Mouse (Mus musculus): ENCODE data around the gene Kcnmb2. TPM values are rescaled to one million over a fixed set of nuclear protein-coding genes. Genes with fewer than 3 reads are reported as not detected.

Kcnmb2 gene
- 0.13 and 0.17 TPM in 2 replicates for polyA plus RNA-seq (2015; fragmentation: Nextera tagmentation; extraction: Ambion mirVana)

DNA sequence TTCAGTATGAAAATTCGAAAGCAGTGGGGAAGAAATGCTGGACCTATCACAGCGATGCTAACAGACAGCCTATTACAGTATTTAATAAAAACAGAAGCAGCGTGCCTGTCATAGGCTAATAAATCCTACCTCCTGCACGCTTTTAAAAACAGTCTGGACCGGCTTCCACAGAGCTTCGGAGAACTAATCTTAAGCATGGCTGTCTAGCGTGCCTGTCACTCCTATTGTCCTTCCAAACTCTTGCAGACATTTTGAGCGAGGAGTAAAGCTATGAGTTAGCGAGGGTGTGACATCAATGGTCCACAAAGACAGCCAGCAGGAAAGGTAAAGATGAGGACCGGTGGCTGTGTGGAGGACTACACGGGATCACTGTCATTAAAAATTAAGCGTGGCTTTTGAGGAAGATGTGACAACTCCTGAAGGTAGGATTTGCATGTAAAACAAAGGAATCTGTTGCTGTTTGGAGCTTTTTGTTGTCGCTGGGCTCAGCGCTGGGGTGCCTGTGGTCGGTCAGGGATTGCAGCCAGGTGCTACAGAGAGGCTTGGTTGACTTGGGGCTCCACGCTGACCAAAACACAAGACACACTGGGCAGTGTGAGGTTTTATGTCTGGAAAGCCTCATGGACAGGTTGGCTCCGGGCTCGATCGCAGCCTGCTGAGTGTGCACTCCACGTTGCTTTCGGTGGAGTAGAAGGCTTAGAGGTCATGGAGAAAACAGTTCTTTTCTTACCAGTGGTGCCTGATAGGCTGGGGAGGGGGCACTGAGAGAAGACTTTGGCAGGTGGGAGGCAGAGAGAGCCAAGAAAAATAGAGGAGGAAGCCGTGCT is at the start of gene Kcnmb2:
Gene Kcnmb2, plus strand, starts transcription at position 4 of the 827 bp plus-strand sequence.
- peaks cover 19% of the 10 kb centered on the region; the same call in 1 of the 2 replicates for H3K27me3 ChIP-seq
- no peak within 1 kb of the TSS for H3K4me3 ChIP-seq (replicated peaks)
- 3% methylated on average over 22 of the region's 22 CpGs for WGBS (ENCODE audit: insufficient replicate concordance)
- no peaks in the 10 kb centered on the region for H3K36me3 ChIP-seq (replicated peaks)
- no peak within 1 kb of the TSS for H3K27ac ChIP-seq (replicated peaks)
- H3K4me2 ChIP-seq = peak within 1 kb of the TSS; percentile 25
- ATAC-seq (ENCODE audit: insufficient read depth) = no peak
- no peaks in the 10 kb centered on the region for H3K9me3 ChIP-seq (replicated peaks)
- no peak within 1 kb of the TSS for H3K9ac ChIP-seq
- no peaks in the 10 kb centered on the region for H3K4me1 ChIP-seq (replicated peaks)

DNA sequence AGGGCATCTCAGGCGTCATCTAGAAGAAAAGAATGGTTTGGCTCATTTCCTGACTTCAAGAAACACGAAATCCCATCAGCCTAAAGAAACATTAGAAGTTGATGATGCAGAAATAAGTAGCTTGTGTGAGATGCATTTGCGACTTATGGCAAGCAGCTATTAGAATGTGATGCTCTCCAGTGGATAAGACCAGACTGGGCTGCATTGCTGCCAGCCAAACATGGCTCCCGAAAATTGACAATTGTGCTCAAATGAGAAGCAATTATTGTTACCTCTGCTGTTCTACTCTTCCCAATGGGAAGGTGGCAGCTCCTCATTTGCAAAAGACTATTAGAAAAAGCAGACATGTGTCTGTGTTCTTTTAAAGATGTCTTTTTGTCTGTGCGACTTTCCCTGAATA is 38.8 kb upstream of the Kcnmb2 start:
- H3K9me3 ChIP-seq (replicated peaks) = no peaks in the 10 kb centered on the region
- H3K36me3 ChIP-seq (replicated peaks) = no peaks in the 10 kb centered on the region
- H3K4me3 ChIP-seq (replicated peaks) = no peak overlapping the region
- H3K9ac ChIP-seq = no peak overlapping the region
- H3K4me1 ChIP-seq (replicated peaks) = no peaks in the 10 kb centered on the region
- no peak overlapping the region for H3K27ac ChIP-seq (replicated peaks)
- ATAC-seq (ENCODE audit: insufficient read depth) = no peak
- H3K4me2 ChIP-seq = no peak overlapping the region
- H3K27me3 ChIP-seq = no peaks in the 10 kb centered on the region
- 66% methylated on average over 5 of the region's 5 CpGs for WGBS (ENCODE audit: insufficient replicate concordance)

DNA sequence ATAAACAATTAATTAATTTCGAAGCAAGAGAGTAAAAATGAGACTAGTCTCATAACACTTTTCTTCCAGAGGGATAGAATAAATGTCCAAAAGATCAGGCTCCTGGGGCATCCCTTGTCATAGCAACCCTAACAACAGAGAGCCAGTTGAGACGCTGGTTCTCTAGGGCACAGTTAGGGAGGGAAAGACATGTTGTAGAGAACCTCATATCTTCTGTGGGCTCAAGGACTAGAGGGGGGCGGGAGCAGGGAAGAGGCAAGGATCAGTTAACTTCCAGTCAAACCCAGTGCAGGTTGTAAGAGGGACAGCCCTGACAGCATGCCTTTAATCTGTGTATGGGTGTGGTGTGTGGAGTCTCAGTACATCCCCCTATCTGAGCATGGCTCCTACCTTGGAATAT is 38.2 kb upstream of the Kcnmb2 start:
- no peaks in the 10 kb centered on the region for H3K27me3 ChIP-seq
- no peaks in the 10 kb centered on the region for H3K36me3 ChIP-seq (replicated peaks)
- H3K4me3 ChIP-seq (replicated peaks) = no peak overlapping the region
- H3K27ac ChIP-seq (replicated peaks) = no peak overlapping the region
- no peaks in the 10 kb centered on the region for H3K4me1 ChIP-seq (replicated peaks)
- H3K4me2 ChIP-seq = no peak overlapping the region
- no peak for ATAC-seq (ENCODE audit: insufficient read depth)
- 50% methylated on average over 3 of the region's 3 CpGs for WGBS (ENCODE audit: insufficient replicate concordance)
- H3K9ac ChIP-seq = no peak overlapping the region
- no peaks in the 10 kb centered on the region for H3K9me3 ChIP-seq (replicated peaks)

DNA sequence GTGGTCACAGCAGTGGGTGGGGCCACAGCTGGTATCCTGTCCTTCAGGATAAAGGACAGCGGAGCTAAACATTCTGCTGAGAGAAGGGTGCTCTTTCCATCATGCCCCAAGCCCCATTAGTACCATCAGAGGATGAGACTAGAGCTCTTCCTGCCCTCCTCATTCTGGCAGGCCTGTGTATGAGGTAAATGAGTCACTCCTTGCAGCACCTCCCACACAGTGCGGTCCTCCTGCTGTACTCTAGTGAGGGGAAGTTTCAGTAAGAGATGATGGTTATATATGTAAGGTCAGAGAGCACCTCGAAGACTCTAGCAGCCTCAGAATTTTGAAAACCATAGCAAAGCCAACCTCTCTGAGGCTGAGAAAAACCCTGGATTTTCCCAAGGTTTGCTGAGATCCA is 30.8 kb upstream of the Kcnmb2 start:
- ATAC-seq (ENCODE audit: insufficient read depth) = no peak
- H3K4me2 ChIP-seq = no peak overlapping the region
- 68% methylated on average over 3 of the region's 3 CpGs for WGBS (ENCODE audit: insufficient replicate concordance)
- H3K27me3 ChIP-seq = no peaks in the 10 kb centered on the region
- no peaks in the 10 kb centered on the region for H3K9me3 ChIP-seq (replicated peaks)
- no peak overlapping the region for H3K27ac ChIP-seq (replicated peaks)
- no peaks in the 10 kb centered on the region for H3K36me3 ChIP-seq (replicated peaks)
- H3K9ac ChIP-seq = no peak overlapping the region
- no peak overlapping the region for H3K4me3 ChIP-seq (replicated peaks)
- H3K4me1 ChIP-seq (replicated peaks) = no peaks in the 10 kb centered on the region

DNA sequence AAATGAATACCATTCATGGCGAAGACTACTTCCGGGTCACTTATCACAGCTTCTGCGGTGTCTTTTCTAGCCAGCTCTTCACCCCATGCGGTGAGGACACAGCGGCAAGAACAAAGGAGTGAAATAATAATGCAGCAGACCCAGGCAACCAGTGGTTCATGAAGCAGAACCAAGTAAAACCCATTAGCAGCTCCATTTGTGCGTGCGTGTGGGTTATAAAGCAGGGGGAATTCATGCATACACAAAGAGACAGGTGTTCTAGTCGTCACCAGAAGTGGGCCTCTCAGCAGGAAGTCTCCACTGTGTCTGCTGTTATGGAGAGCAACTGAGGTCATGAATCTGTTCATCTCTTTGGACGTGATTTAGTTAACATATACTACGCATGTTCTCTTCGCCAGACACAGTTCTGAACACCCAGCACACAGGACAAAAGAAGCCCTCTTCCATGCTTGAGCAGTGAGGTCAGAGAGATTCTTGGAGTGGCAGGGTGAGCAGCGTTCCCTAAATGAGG is 19.6 kb upstream of the Kcnmb2 start:
- Histone ChIP-seq H3K9ac (no peak overlapping the region), H3K4me3 (replicated peaks) (no peak overlapping the region), H3K9me3 (replicated peaks) (no peaks in the 10 kb centered on the region), H3K27me3 (no peaks in the 10 kb centered on the region), H3K4me1 (replicated peaks) (no peaks in the 10 kb centered on the region), H3K4me2 (no peak overlapping the region), H3K36me3 (replicated peaks) (no peaks in the 10 kb centered on the region), H3K27ac (replicated peaks) (no peak overlapping the region)
- 72% methylated on average over 12 of the region's 12 CpGs for WGBS (ENCODE audit: insufficient replicate concordance)
- ATAC-seq (ENCODE audit: insufficient read depth) = no peak

DNA sequence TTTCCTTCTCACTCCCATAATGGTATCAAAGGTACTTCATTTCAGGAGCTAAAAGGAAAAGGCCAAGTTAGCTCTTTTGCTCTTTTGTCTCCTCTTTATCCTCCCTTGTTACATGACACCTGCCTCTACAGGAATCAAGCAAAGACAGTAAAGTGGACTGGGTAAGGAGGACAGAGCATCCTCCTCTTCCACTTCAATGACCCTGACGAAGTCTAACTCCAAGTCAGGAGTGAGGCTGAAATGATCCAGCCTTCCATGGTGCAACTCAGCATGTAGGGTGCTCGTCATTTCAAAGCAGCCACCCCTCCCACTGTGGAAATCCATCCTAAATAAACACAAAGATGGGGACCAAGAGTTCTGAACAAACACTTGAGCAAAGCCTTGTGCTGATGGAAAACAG is 9.7 kb upstream of the Kcnmb2 start:
- Histone ChIP-seq H3K9ac (no peak overlapping the region), H3K4me2 (no peak overlapping the region), H3K36me3 (replicated peaks) (no peaks in the 10 kb centered on the region), H3K27ac (replicated peaks) (no peak overlapping the region), H3K4me1 (replicated peaks) (no peaks in the 10 kb centered on the region), H3K27me3 (no peaks in the 10 kb centered on the region), H3K4me3 (replicated peaks) (no peak overlapping the region), H3K9me3 (replicated peaks) (no peaks in the 10 kb centered on the region)
- ATAC-seq (ENCODE audit: insufficient read depth) = no peak
- 31% methylated on average over 2 of the region's 2 CpGs for WGBS (ENCODE audit: insufficient replicate concordance)

DNA sequence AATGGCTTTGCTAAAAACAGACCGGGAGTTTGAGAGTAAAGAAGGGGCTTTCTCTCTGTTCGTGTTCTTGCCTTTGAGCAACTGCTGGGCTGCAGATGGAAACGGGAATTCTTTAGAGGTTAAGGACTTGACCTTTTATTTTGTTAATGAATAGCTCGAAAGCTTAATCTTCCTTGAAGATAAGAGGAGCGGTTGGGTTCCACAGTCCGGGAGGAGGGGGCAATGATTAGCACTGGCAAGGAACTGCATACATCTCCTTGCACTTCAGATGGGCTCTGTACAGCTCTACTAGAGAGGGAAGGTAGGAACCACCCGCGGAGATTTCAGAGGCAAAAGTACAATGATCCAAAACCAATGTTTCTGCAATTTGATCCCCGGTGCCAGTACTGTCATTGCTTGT is 1.2 kb downstream of the Kcnmb2 start:
- ATAC-seq (ENCODE audit: insufficient read depth) = no peak
- no peaks in the 10 kb centered on the region for H3K4me1 ChIP-seq (replicated peaks)
- peaks cover 19% of the 10 kb centered on the region; the same call in 1 of the 2 replicates for H3K27me3 ChIP-seq
- 9% methylated on average over 9 of the region's 9 CpGs for WGBS (ENCODE audit: insufficient replicate concordance)
- no peak overlapping the region for H3K4me2 ChIP-seq
- no peaks in the 10 kb centered on the region for H3K36me3 ChIP-seq (replicated peaks)
- H3K9ac ChIP-seq = no peak overlapping the region
- no peak overlapping the region for H3K4me3 ChIP-seq (replicated peaks)
- H3K9me3 ChIP-seq (replicated peaks) = no peaks in the 10 kb centered on the region
- no peak overlapping the region for H3K27ac ChIP-seq (replicated peaks)

DNA sequence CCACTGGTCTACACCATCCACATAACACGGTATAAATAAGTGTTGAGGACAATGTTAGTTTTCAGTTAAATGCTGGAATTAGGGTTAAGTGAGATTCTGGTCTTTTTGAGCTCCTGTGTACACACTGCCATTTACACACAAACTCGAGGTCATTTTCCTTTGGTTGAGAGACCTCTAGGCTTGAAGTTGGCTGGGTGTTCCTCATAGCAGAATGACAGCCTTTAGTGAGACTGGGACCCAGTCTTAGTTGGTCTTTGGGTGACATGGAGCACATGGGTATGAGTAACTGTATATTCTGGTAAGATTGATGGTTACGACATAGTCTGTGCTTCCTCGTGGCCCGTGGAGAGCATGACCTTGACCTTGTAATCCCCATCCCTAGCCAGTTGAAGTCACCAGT is 1.8 kb downstream of the Kcnmb2 start:
- H3K27ac ChIP-seq (replicated peaks) = no peak overlapping the region
- 38% methylated on average over 5 of the region's 5 CpGs for WGBS (ENCODE audit: insufficient replicate concordance)
- H3K36me3 ChIP-seq (replicated peaks) = no peaks in the 10 kb centered on the region
- ATAC-seq (ENCODE audit: insufficient read depth) = no peak
- H3K4me2 ChIP-seq = no peak overlapping the region
- no peak overlapping the region for H3K9ac ChIP-seq
- H3K4me1 ChIP-seq (replicated peaks) = no peaks in the 10 kb centered on the region
- H3K4me3 ChIP-seq (replicated peaks) = no peak overlapping the region
- H3K9me3 ChIP-seq (replicated peaks) = no peaks in the 10 kb centered on the region
- peaks cover 19% of the 10 kb centered on the region; the same call in 1 of the 2 replicates for H3K27me3 ChIP-seq

DNA sequence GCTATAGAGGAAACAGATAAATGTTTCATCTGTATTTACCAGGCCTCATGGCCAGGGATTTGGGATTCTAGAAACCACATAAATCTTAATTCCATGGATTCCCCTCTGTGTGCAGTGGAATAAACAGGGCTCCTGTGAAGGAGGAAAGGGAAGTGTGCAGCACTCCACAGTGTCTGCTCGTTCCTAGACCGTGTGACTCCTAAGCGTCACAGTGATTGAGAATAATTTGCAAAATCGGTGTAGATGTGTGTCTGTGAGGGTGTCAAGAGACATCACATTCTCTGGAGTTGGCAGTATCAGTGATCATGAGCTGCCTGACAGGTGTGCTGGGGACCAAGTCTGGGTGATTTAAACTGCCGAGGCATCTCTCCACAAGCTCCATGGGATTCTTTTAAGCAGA is 8.9 kb downstream of the Kcnmb2 start:
- Histone ChIP-seq H3K4me2 (no peak overlapping the region), H3K4me1 (replicated peaks) (no peaks in the 10 kb centered on the region), H3K4me3 (replicated peaks) (no peak overlapping the region), H3K27me3 (no peaks in the 10 kb centered on the region), H3K27ac (replicated peaks) (no peak overlapping the region), H3K9ac (no peak overlapping the region), H3K9me3 (replicated peaks) (no peaks in the 10 kb centered on the region), H3K36me3 (replicated peaks) (no peaks in the 10 kb centered on the region)
- ATAC-seq (ENCODE audit: insufficient read depth) = no peak
- WGBS (ENCODE audit: insufficient replicate concordance) = 56% methylated on average over 5 of the region's 5 CpGs

DNA sequence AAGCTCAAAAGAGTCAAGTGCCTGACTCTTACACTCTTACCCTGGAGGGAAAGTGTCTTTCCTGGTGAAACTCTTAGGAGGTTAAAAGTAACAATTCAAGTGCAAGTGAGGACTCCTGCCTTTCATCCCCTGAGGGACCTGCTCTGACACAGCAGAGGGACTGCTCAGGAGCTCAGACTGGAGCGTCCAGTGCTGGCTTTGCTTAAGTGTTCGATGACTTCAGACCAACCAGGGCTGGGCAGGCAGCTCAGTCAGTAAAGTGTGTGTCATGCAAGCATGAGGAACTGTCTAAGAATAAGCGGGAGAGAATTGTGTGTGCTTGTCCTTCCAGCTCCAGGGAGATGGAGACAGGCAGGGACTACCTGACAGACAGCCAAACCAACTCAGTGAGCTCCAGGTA is 9.4 kb downstream of the Kcnmb2 start:
- no peak for ATAC-seq (ENCODE audit: insufficient read depth)
- no peak overlapping the region for H3K27ac ChIP-seq (replicated peaks)
- no peak overlapping the region for H3K4me3 ChIP-seq (replicated peaks)
- WGBS (ENCODE audit: insufficient replicate concordance) = 43% methylated on average over 3 of the region's 3 CpGs
- H3K36me3 ChIP-seq (replicated peaks) = no peaks in the 10 kb centered on the region
- no peaks in the 10 kb centered on the region for H3K9me3 ChIP-seq (replicated peaks)
- no peak overlapping the region for H3K4me2 ChIP-seq
- H3K4me1 ChIP-seq (replicated peaks) = no peaks in the 10 kb centered on the region
- no peak overlapping the region for H3K9ac ChIP-seq
- no peaks in the 10 kb centered on the region for H3K27me3 ChIP-seq

DNA sequence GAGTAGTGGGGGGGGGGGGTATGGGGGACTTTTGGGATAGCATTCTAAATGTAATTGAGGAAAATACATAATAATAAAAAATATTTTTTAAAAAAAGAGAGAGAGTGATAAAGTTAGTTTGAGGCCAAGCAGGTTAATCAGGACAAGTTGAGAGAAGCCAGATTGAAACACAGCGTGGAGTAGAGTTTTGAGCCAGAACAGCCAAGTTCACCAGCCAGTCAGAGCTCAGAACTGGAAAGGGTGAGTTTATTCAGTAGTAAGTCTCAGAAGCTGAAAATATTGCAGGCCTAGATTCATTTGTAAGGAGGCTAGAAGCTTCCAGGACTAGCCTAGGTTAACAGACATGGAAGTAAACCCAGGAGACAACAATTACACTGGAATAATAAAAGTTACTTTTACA is 26.2 kb downstream of the Kcnmb2 start:
- Histone ChIP-seq H3K36me3 (replicated peaks) (no peaks in the 10 kb centered on the region), H3K4me1 (replicated peaks) (no peaks in the 10 kb centered on the region), H3K27me3 (no peaks in the 10 kb centered on the region), H3K27ac (replicated peaks) (no peak overlapping the region), H3K9me3 (replicated peaks) (no peaks in the 10 kb centered on the region), H3K9ac (no peak overlapping the region), H3K4me3 (replicated peaks) (no peak overlapping the region), H3K4me2 (no peak overlapping the region)
- WGBS (ENCODE audit: insufficient replicate concordance) = 67% methylated on average over 1 of the region's 1 CpGs
- no peak for ATAC-seq (ENCODE audit: insufficient read depth)

DNA sequence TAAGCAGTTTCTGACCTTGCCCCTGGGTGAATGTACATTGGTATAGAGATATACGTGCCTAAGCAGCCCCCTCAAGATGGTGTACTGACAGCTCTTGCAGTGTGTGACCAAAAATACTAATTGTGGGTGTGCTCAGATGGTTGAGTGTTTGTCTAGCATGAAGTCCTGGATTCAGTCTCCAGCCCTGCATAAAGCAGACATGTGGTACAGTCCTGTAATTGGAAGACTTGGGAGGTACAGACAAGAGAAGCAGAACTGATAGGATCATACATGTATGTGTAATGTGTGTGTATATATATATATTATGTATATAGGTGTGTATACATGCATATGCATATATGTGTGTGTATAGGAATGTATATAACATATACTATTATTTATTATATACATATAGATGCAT is 32.4 kb downstream of the Kcnmb2 start:
- H3K9ac ChIP-seq = no peak overlapping the region
- H3K4me2 ChIP-seq = no peak overlapping the region

More for the DNA sequence above, 32.4 kb downstream of the Kcnmb2 start:
- no peaks in the 10 kb centered on the region for H3K9me3 ChIP-seq (replicated peaks)
- H3K4me1 ChIP-seq (replicated peaks) = no peaks in the 10 kb centered on the region
- no peak for ATAC-seq (ENCODE audit: insufficient read depth)
- H3K27ac ChIP-seq (replicated peaks) = no peak overlapping the region
- H3K27me3 ChIP-seq = no peaks in the 10 kb centered on the region
- WGBS (ENCODE audit: insufficient replicate concordance) = 49% methylated on average over 1 of the region's 1 CpGs
- no peaks in the 10 kb centered on the region for H3K36me3 ChIP-seq (replicated peaks)
- H3K4me3 ChIP-seq (replicated peaks) = no peak overlapping the region
